Mouse (Mus musculus) MEL (cell line): ENCODE results near the gene Cyp39a1. TPM values are rescaled to one million over a fixed set of nuclear protein-coding genes. Genes with fewer than 3 reads are reported as not detected.

Experiments
- DNase-seq: peaks from one replicate; pipeline ENCODE4 v3.0.0; 2011; ENCODE audit warnings: low read depth, low spot score
- H3K27ac ChIP-seq: 2 replicates; pipeline ENCODE4 v1.5.1; 2012; ENCODE audit warnings: low read depth, mild to moderate bottlenecking, control low read depth, low read length, moderate library complexity; ENCODE audit not compliant: control insufficient read depth
- H3K27me3 ChIP-seq, 2 experiments: fragments of 150-350 bp in 1 of 2; sonication (generic) in 1 of 2; 2 replicates each; pipeline ENCODE4 v1.6.1; 2012; ENCODE audit warnings: low read length in 2 of 2, mild to moderate bottlenecking in 2 of 2, improper control_type of control experiment in 1 of 2, moderate library complexity in 1 of 2; ENCODE audit not compliant: insufficient read depth in 2 of 2, control insufficient read depth in 1 of 2
- H3K36me3 ChIP-seq, 2 experiments: 2 replicates each; pipeline ENCODE4 v1.6.1; 2012 to 2014; ENCODE audit warnings: low read length in 2 of 2, improper control_type of control experiment in 1 of 2, inconsistent platforms in 1 of 2, mild to moderate bottlenecking in 1 of 2; ENCODE audit not compliant: insufficient read depth in 2 of 2, control insufficient read depth in 1 of 2
- H3K4me1 ChIP-seq, 2 experiments: fragments of 150-350 bp in 1 of 2; sonication (generic) in 1 of 2; 2 replicates each; pipeline ENCODE4 v1.6.1; 2012; ENCODE audit warnings: low read length in 2 of 2, improper control_type of control experiment in 1 of 2, mild to moderate bottlenecking in 1 of 2; ENCODE audit not compliant: insufficient read depth in 2 of 2, control insufficient read depth in 1 of 2
- H3K4me3 ChIP-seq, 2 experiments: fragments of 150-350 bp in 1 of 2; sonication (generic) in 1 of 2; 2 replicates each; pipeline ENCODE4 v1.5.1; 2012; ENCODE audit warnings: low read depth in 2 of 2, low read length in 2 of 2, mild to moderate bottlenecking in 2 of 2, moderate library complexity in 2 of 2, control low read depth in 1 of 2, improper control_type of control experiment in 1 of 2; ENCODE audit not compliant: control insufficient read depth in 1 of 2, insufficient read depth in 1 of 2
- H3K79me2 ChIP-seq: 2 replicates; pipeline ENCODE4 v1.6.1; 2012; ENCODE audit warnings: mild to moderate bottlenecking, low read length, moderate library complexity; ENCODE audit not compliant: control insufficient read depth, poor library complexity, insufficient read depth
- H3K9ac ChIP-seq: 2 replicates; pipeline ENCODE4 v1.6.1; 2012; ENCODE audit warnings: low read depth, mild to moderate bottlenecking, control low read depth, low read length, moderate library complexity; ENCODE audit not compliant: control insufficient read depth, poor library complexity, severe bottlenecking
- H3K9me3 ChIP-seq: fragments of 150-350 bp; sonication (generic); replicated peaks from 2 replicates; pipeline ENCODE4 v1.6.1; 2012; ENCODE audit warnings: mild to moderate bottlenecking, low read length, improper control_type of control experiment, moderate library complexity; ENCODE audit not compliant: insufficient read depth
- ETS1 ChIP-seq: IDR thresholded peaks from 2 replicates; pipeline ENCODE4 v1.6.1; 2012; ENCODE audit warnings: low read depth, mild to moderate bottlenecking, inconsistent platforms, low read length, improper control_type of control experiment, moderate library complexity
- GATA1 ChIP-seq: IDR thresholded peaks from 2 replicates; pipeline ENCODE4 v1.6.1; 2011; ENCODE audit warnings: low read depth, low read length, improper control_type of control experiment
- HCFC1 ChIP-seq: IDR thresholded peaks from 2 replicates; pipeline ENCODE4 v1.6.1; 2012; ENCODE audit warnings: low read depth, mild to moderate bottlenecking, inconsistent platforms, low read length, improper control_type of control experiment, moderate library complexity
- JUND ChIP-seq: IDR thresholded peaks from 2 replicates; pipeline ENCODE4 v1.6.1; 2011; ENCODE audit warnings: low read depth, mild to moderate bottlenecking, improper control_type of control experiment, low read length
- KAT2A ChIP-seq: conservative IDR thresholded peaks from 2 replicates; pipeline ENCODE4 v1.6.1; 2012; ENCODE audit warnings: low read depth, low read length, improper control_type of control experiment, inconsistent platforms
- MAFK ChIP-seq: IDR thresholded peaks from 2 replicates; pipeline ENCODE4 v1.6.1; 2011; ENCODE audit warnings: low read depth, mild to moderate bottlenecking, low read length, improper control_type of control experiment, borderline replicate concordance
- MAX ChIP-seq: IDR thresholded peaks from 2 replicates; pipeline ENCODE4 v1.6.1; 2011; ENCODE audit warnings: low read length, improper control_type of control experiment
- MAZ ChIP-seq: IDR thresholded peaks from 2 replicates; pipeline ENCODE4 v1.6.1; 2012; ENCODE audit warnings: low read depth, mild to moderate bottlenecking, inconsistent platforms, low read length, improper control_type of control experiment
- MXI1 ChIP-seq: IDR thresholded peaks from 2 replicates; pipeline ENCODE4 v1.6.1; 2011; ENCODE audit warnings: mild to moderate bottlenecking, low read depth, low read length, improper control_type of control experiment
- MYB ChIP-seq: IDR thresholded peaks from 2 replicates; pipeline ENCODE4 v1.6.1; 2011; ENCODE audit warnings: mild to moderate bottlenecking, low read depth, low read length, improper control_type of control experiment
- MYC ChIP-seq: IDR thresholded peaks from 2 replicates; pipeline ENCODE4 v1.6.1; 2011; ENCODE audit warnings: low read depth, mild to moderate bottlenecking, low read length, improper control_type of control experiment, moderate library complexity
- POLR2A ChIP-seq, 2 experiments: IDR thresholded peaks; 2 replicates each; pipeline ENCODE4 v1.6.1; 2011 to 2012; ENCODE audit warnings: low read length in 2 of 2, mild to moderate bottlenecking in 2 of 2, control low read depth in 1 of 2, improper control_type of control experiment in 1 of 2, low read depth in 1 of 2, moderate library complexity in 1 of 2; ENCODE audit not compliant: control insufficient read depth in 1 of 2, insufficient read depth in 1 of 2, poor library complexity in 1 of 2
- POLR2AphosphoS5 ChIP-seq: IDR thresholded peaks from 2 replicates; pipeline ENCODE4 v1.6.1; 2012; ENCODE audit warnings: low read depth, borderline replicate concordance, mild to moderate bottlenecking, inconsistent platforms, low read length, moderate library complexity, mixed read lengths
- RAD21 ChIP-seq: IDR thresholded peaks from 2 replicates; pipeline ENCODE4 v1.6.1; 2011; ENCODE audit warnings: mild to moderate bottlenecking, low read depth, low read length, improper control_type of control experiment
- SMC3 ChIP-seq: IDR thresholded peaks from 2 replicates; pipeline ENCODE4 v1.6.1; 2011; ENCODE audit warnings: low read depth, low read length, improper control_type of control experiment
- TAL1 ChIP-seq: IDR thresholded peaks from 2 replicates; pipeline ENCODE4 v1.6.1; 2012; ENCODE audit warnings: mild to moderate bottlenecking, inconsistent platforms, low read length, moderate library complexity, mixed read lengths
- TCF12 ChIP-seq: IDR thresholded peaks from 2 replicates; pipeline ENCODE4 v1.6.1; 2014; ENCODE audit warnings: low read depth, mild to moderate bottlenecking, inconsistent platforms, low read length, improper control_type of control experiment, moderate library complexity
- UBTF ChIP-seq: IDR thresholded peaks from 2 replicates; pipeline ENCODE4 v1.6.1; 2012; ENCODE audit warnings: low read depth, mild to moderate bottlenecking, inconsistent platforms, low read length, improper control_type of control experiment, moderate library complexity, borderline replicate concordance; ENCODE audit not compliant: insufficient read depth
- ZC3H11A ChIP-seq: IDR thresholded peaks from 2 replicates; pipeline ENCODE4 v1.6.1; 2012; ENCODE audit warnings: low read depth, mild to moderate bottlenecking, inconsistent platforms, low read length, improper control_type of control experiment
- polyA plus RNA-seq, 2 experiments: library from polyadenylated mRNA; stranded (reverse) in 1 of 2; unstranded in 1 of 2; fragments of >175 nt in 1 of 2; fragments of >200 nt in 1 of 2; gene quantifications; 2 replicates each; pipeline versions ENCODE4 v1.2.1 to v1.2.4; 2012; ENCODE audit warnings: low replicate concordance in 2 of 2, low read depth in 1 of 2; ENCODE audit not compliant: insufficient read length in 2 of 2, insufficient read depth in 1 of 2, missing spikeins in 1 of 2
- total RNA-seq: library from RNA; depleted of rRNA; stranded (reverse); fragments of 300-350 nt; gene quantifications from 2 replicates; pipeline ENCODE4 v1.2.3, GENCODE M21; 2012

Gene Cyp39a1
- total and polyA plus RNA-seq, 3 experiments, result not detected

DNA sequence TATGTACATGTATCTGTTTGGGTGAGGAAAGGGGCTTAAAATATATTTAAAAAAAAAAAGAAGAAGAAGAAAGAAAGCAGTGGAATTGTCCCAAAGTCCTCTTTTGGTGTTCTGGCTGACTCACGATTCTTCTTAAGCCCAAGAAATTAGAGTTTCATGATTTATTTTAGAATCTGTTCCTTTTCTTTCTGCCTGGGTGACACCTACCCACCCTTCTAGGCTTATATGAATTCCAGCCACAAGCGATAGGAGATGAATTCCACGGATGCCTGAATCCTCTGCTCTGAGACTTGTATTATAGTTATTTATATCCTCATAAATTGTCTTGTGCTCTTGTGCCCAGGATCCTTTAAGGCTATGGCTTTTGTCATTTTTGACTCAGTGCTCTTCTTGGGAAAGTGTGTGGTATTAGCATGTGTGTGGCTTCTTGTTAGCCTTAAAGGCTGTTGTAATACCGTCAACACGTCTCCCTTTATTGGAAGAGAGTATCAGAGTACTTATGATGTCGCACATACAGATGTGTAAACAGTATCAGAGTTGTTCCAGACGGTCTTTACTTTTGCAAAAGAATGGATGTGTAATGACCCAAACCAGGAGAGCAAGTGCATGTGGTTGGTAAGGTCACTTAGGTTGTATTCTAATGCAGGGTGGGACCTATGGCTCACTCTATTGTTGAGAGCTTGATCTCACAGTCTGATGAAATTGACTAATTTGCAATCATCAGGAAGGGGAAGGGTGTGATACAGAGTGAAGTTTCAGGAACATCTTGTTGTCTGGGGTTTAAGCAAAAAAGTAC is 44.5 kb downstream of the Cyp39a1 start:
- Histone ChIP-seq H3K27me3 (no peaks in the 10 kb centered on the region), H3K36me3 (no peaks in the 10 kb centered on the region), H3K27ac (no peak overlapping the region), H3K9me3 (no peaks in the 10 kb centered on the region), H3K4me1 (no peaks in the 10 kb centered on the region), H3K9ac (no peak overlapping the region), H3K79me2 (no peaks in the 10 kb centered on the region), H3K4me3 (no peak overlapping the region)
- no peak for TF ChIP-seq POLR2A (IDR thresholded peaks at IDR 0.05; ENCODE audit: control insufficient read depth in 1 of 2, insufficient read depth in 1 of 2, low read depth in 1 of 2, low read length in 2 of 2, poor library complexity in 1 of 2)
- no peak for TF ChIP-seq MYC
- no peak for TF ChIP-seq MAFK
- no peak for TF ChIP-seq MAZ
- TF ChIP-seq MAX, result no peak
- TF ChIP-seq MXI1, result no peak
- TF ChIP-seq TAL1, result no peak
- no peak for TF ChIP-seq TCF12
- no peak for TF ChIP-seq SMC3
- no peak for TF ChIP-seq JUND
- no peak for TF ChIP-seq UBTF
- TF ChIP-seq MYB, result no peak
- TF ChIP-seq HCFC1, result no peak
- TF ChIP-seq POLR2AphosphoS5, result no peak
- no peak for TF ChIP-seq RAD21
- TF ChIP-seq GATA1, result no peak
- TF ChIP-seq ZC3H11A, result no peak
- no peak for DNase-seq

DNA sequence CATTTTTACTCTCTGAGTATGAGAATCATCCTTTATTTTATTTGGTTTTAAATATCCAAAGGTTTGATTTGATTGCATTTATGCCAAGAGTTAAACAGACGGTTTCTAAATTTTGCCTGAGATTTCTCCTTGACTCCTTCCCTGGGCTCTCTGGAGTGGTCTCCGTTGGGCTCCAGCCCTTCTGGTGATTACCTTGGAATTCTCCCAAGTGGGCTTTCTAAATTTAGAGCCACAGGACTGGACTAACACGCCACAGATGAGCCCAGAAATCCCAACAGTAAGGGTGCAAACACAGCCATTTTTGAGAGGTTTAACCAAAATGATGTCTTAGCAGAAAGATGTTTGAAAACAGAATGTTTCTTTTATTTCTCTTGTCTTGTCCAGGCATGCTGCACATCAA is 47.0 kb downstream of the Cyp39a1 start:
- no peak for DNase-seq

More for the DNA sequence above, 47.0 kb downstream of the Cyp39a1 start:
- H3K36me3 ChIP-seq, result no peaks in the 10 kb centered on the region
- H3K79me2 ChIP-seq, result no peaks in the 10 kb centered on the region
- no peak overlapping the region for H3K4me3 ChIP-seq
- H3K27me3 ChIP-seq, result no peaks in the 10 kb centered on the region
- H3K9ac ChIP-seq, result no peak overlapping the region
- no peaks in the 10 kb centered on the region for H3K9me3 ChIP-seq
- no peak for TF ChIP-seq GATA1
- no peak for TF ChIP-seq KAT2A
- TF ChIP-seq UBTF, result no peak
- no peak for TF ChIP-seq TAL1
- no peak for TF ChIP-seq ETS1
- no peaks in the 10 kb centered on the region for H3K4me1 ChIP-seq
- no peak overlapping the region for H3K27ac ChIP-seq
